Mouse (Mus musculus): ENCODE data around the gene Efcab10. TPM values are rescaled to one million over a fixed set of nuclear protein-coding genes. Genes with fewer than 3 reads are reported as not detected.

Gene Efcab10
- not detected in 2 replicates for total RNA-seq (2017)

- ATAC-seq (replicated peaks in 1 of 2; ENCODE audit: insufficient read depth in 1 of 2, low FRiP score in 2 of 2, low TSS enrichment in 1 of 2, low read depth in 1 of 2, poor library complexity in 2 of 2, severe bottlenecking in 2 of 2), result peak in 1 of 2 experiments; percentile 45; a peak in 1 of 4 replicates
Observed at GRCm38 (mm10) chr12:33394804-33395623, at the start of gene Efcab10. Gene Efcab10 (plus strand): TSS chr12:33394854.

- no peak for ATAC-seq (replicated peaks in 1 of 2; ENCODE audit: insufficient read depth in 1 of 2, low FRiP score in 2 of 2, low TSS enrichment in 1 of 2, low read depth in 1 of 2, poor library complexity in 2 of 2, severe bottlenecking in 2 of 2)
Observed at GRCm38 (mm10) chr12:33344970-33345772, 49.5 kb upstream of the Efcab10 start.

GRCm38 (mm10) chr12:33345773-33346435 is 48.8 kb upstream of the Efcab10 start:
- no peak for ATAC-seq (replicated peaks in 1 of 2; ENCODE audit: insufficient read depth in 1 of 2, low FRiP score in 2 of 2, low TSS enrichment in 1 of 2, low read depth in 1 of 2, poor library complexity in 2 of 2, severe bottlenecking in 2 of 2)

GRCm38 (mm10) chr12:33352671-33353070 is 42.0 kb upstream of the Efcab10 start:
- no peak for ATAC-seq (replicated peaks in 1 of 2; ENCODE audit: insufficient read depth in 1 of 2, low FRiP score in 2 of 2, low TSS enrichment in 1 of 2, low read depth in 1 of 2, poor library complexity in 2 of 2, severe bottlenecking in 2 of 2)

- ATAC-seq (replicated peaks in 1 of 2; ENCODE audit: insufficient read depth in 1 of 2, low FRiP score in 2 of 2, low TSS enrichment in 1 of 2, low read depth in 1 of 2, poor library complexity in 2 of 2, severe bottlenecking in 2 of 2), result no peak
Observed at GRCm38 (mm10) chr12:33358345-33358744, 36.3 kb upstream of the Efcab10 start.

- peak in 1 of 2 experiments; percentile 4; a peak in 1 of 4 replicates for ATAC-seq (replicated peaks in 1 of 2; ENCODE audit: insufficient read depth in 1 of 2, low FRiP score in 2 of 2, low TSS enrichment in 1 of 2, low read depth in 1 of 2, poor library complexity in 2 of 2, severe bottlenecking in 2 of 2)
Observed at GRCm38 (mm10) chr12:33359209-33359608, 35.4 kb upstream of the Efcab10 start.

DNA sequence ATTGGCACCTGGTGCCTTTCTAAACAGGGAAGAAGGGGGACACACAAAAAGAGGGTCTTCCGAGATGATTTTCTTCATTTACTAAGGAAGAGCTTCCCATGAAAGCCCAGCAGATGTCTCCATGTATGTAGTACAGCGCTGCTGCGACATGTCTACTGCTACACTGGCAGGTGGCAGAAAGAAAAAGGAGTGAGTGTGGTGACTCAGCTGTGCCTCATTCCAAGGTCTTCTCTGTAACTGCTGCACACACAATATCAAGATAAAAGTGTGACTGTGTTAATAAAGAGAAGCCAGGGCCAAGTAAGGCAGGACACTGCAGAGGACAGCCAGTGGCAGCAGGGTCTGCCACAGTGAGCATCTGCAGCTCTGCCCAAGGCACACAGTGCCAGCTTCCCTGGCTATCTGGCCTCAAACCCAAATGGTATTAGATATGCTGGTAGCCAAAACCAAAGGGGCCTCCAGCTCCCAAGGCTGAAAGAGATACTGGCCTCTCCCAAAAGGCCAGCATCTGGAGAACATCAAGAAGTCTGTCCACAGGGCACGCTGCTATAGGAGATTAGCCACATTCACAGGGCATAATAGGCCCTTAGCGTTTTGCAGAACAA is 34.7 kb upstream of the Efcab10 start:
- no peak for ATAC-seq (replicated peaks in 1 of 2; ENCODE audit: insufficient read depth in 1 of 2, low FRiP score in 2 of 2, low TSS enrichment in 1 of 2, low read depth in 1 of 2, poor library complexity in 2 of 2, severe bottlenecking in 2 of 2)

DNA sequence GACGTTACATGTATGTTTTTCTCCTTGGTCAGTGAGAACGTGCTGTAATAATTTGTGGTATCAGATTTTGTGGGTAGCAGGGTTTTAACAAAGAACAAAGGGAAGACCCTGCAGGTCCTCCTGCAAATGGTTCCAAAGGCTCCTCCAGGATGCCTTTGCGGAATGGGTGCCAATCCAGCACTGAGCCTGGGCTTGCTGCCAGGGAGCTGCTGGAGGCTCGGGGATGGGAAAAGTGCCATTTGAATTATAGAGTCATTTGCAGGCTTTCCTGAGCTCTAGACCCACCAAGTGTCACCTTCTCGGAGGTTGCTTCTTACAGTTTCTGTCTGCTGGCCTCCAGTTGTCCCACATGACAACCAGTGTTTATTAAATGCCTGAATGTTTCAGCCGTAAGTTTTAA is 33.9 kb upstream of the Efcab10 start:
- no peak for ATAC-seq (replicated peaks in 1 of 2; ENCODE audit: insufficient read depth in 1 of 2, low FRiP score in 2 of 2, low TSS enrichment in 1 of 2, low read depth in 1 of 2, poor library complexity in 2 of 2, severe bottlenecking in 2 of 2)

DNA sequence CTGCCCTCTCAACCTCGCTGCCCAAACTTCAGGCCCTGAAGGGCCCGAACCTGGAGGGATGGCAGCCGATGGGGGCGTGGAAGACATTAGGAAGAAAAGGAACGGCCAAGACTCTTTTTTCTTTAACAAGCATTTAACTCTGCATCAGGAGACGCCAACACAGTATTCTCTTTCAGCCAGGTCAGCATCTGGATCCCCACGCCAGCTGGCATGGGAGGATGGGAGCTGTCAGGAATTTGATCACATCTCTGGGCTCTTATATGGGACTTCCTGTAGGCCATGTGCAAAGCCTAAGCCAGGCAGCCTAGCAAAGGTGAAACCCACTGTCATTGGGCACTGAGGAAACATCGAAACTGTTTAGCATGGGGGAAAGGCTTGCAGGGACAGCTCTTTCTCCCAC is 30.1 kb upstream of the Efcab10 start:
- no peak for ATAC-seq (replicated peaks in 1 of 2; ENCODE audit: insufficient read depth in 1 of 2, low FRiP score in 2 of 2, low TSS enrichment in 1 of 2, low read depth in 1 of 2, poor library complexity in 2 of 2, severe bottlenecking in 2 of 2)

DNA sequence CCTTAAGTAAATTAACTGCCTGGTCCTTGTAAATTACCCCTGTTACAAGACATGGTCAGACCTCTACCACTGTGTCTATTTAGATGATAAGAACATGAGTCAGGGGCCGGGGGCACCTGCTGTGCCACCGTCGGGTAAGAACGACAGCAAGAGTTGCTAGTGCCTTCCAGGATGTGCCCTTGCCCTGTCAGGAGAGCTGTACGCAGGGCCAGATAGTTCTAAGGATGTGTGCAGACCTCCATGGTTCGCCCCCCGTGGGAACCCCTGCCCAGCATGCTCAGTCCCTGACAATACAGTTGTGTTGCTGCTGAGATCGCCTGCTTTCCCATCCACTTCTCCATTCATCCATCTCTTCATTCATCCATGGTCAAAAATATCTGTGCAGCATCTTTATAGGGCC is 29.5 kb upstream of the Efcab10 start:
- ATAC-seq (replicated peaks in 1 of 2; ENCODE audit: insufficient read depth in 1 of 2, low FRiP score in 2 of 2, low TSS enrichment in 1 of 2, low read depth in 1 of 2, poor library complexity in 2 of 2, severe bottlenecking in 2 of 2), result no peak

DNA sequence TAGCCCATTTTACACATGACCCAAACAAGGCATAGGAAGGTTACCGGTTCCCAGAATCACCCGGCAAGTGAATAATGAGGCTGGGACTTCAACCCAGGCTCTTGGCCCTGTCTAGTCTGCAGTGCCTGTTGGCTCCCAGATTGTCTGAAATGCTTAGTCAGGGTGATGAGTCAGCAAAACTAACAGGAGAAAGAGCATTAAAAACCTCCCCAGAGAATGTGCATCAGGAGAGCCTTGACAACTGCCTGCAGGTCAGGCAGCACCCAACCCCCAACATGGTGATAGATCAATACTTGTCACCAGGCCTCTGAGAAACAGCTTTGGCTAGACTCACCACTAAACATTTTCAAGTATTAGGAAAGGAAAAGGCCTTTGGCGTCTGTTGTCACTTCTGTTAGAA is 25.1 kb upstream of the Efcab10 start:
- ATAC-seq (replicated peaks in 1 of 2; ENCODE audit: insufficient read depth in 1 of 2, low FRiP score in 2 of 2, low TSS enrichment in 1 of 2, low read depth in 1 of 2, poor library complexity in 2 of 2, severe bottlenecking in 2 of 2), result no peak

DNA sequence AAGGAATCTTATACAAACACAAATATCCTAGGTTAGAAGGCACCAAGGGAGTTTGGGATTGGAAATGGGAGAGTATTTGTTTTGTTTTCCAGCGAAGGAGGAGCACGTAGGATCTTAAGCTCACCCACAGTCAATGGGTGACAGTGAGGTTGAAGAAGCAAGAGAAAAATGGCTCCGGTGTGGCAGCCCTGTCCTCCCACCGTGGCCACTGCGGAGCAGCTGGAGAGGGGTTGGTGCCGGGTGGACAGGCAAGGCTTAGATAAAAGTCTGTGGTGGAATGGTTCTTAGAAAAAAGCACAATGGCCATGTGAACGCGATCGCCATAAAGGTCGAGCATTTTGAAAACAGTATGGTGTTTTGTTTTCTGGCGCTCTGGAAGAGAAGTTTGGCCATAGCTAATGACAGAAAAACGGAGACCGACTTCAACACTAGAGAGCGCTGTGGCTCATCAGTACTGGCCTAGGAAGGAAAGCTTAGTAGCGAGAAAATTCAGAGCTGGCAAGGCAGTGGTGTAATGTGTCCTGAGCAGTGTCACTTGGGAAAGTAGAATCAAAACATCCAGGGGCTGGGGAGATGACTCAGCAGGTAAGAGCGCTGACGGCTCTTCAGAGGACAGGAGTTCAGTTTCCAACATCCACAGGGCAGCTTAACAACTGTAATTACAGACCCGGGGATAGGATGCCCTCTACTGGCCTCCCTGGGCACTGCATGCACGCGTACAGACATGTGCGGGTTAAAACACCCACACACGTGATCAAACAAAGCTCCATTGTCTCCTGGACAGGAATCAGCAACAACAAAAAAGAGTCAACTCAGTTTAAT is 14.8 kb upstream of the Efcab10 start:
- ATAC-seq (replicated peaks in 1 of 2; ENCODE audit: insufficient read depth in 1 of 2, low FRiP score in 2 of 2, low TSS enrichment in 1 of 2, low read depth in 1 of 2, poor library complexity in 2 of 2, severe bottlenecking in 2 of 2), result peak; percentile 89 to 90

GRCm38 (mm10) chr12:33388842-33389241 is 5.8 kb upstream of the Efcab10 start:
- ATAC-seq (replicated peaks in 1 of 2; ENCODE audit: insufficient read depth in 1 of 2, low FRiP score in 2 of 2, low TSS enrichment in 1 of 2, low read depth in 1 of 2, poor library complexity in 2 of 2, severe bottlenecking in 2 of 2), result peak; percentile 87 to 89

DNA sequence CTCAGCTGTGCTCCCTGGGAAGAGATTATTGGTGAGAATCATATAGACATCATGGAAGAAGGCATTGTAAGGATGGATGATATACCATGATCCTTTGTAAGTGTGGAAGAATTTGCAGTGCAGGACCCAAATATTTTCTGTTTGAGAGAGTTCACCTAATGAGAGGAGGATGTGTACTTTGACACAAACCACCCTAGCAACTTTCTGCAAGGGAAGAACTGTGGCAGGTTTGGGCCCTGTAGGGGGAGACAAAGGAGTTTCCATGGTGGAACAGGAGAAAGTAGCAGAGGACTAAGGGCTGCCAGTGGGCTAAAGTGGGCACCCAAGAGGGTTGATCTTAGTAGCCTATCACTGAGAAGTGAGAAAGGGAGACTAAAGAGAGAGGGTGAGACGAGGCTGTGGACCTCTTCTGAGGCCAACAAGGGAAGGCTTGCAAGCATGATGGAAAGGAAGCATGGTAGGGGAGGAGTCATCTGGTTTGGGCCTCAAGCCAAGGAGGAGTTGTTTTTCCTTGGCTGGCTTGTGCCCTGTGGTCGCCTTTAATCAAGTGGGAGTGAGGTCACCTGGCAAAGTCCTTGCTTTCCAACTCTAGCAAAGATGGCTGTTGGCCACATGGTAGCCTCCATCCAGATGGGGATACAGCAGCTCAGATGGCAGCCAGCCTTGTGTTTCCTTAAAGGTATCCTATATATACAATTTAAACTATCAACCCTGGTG is 3.7 kb upstream of the Efcab10 start:
- peak in 1 of 2 experiments; percentile 34; a peak in 2 of 4 replicates for ATAC-seq (replicated peaks in 1 of 2; ENCODE audit: insufficient read depth in 1 of 2, low FRiP score in 2 of 2, low TSS enrichment in 1 of 2, low read depth in 1 of 2, poor library complexity in 2 of 2, severe bottlenecking in 2 of 2)

- peak; percentile 91 to 95 for ATAC-seq (replicated peaks in 1 of 2; ENCODE audit: insufficient read depth in 1 of 2, low FRiP score in 2 of 2, low TSS enrichment in 1 of 2, low read depth in 1 of 2, poor library complexity in 2 of 2, severe bottlenecking in 2 of 2)
Observed at GRCm38 (mm10) chr12:33403265-33403693, 8.6 kb downstream of the Efcab10 start.

GRCm38 (mm10) chr12:33404996-33405395 is 10.3 kb downstream of the Efcab10 start:
- no peak for ATAC-seq (replicated peaks in 1 of 2; ENCODE audit: insufficient read depth in 1 of 2, low FRiP score in 2 of 2, low TSS enrichment in 1 of 2, low read depth in 1 of 2, poor library complexity in 2 of 2, severe bottlenecking in 2 of 2)
